Mouse (Mus musculus) olfactory bulb, adult 2 months (tissue): ENCODE data around the gene Rtp1.

Experiments used
- CTCF ChIP-seq: fragments of 200-500 bp; IDR thresholded peaks from 2 replicates; pipeline ENCODE4 v1.5.1; 2012; ENCODE audit warnings: low read depth, mild to moderate bottlenecking, low read length, moderate library complexity; ENCODE audit not compliant: insufficient read depth
- POLR2A ChIP-seq: fragments of 200-500 bp; IDR thresholded peaks from 2 replicates; pipeline ENCODE4 v1.6.1; 2012; ENCODE audit warnings: mild to moderate bottlenecking, low read depth, low read length, moderate library complexity; ENCODE audit not compliant: insufficient read depth

GRCm38 (mm10) chr16:23471551-23471950, 42.6 kb downstream of the Rtp1 start:
- TF ChIP-seq CTCF, result no peak
- no peak for TF ChIP-seq POLR2A
